Mouse (Mus musculus): ENCODE measurements around the gene Trf. TPM values are rescaled to one million over a fixed set of nuclear protein-coding genes. Genes with fewer than 3 reads are reported as not detected.

The Trf gene
- polyA plus RNA-seq, 1 experiment: 14.8 TPM

- Histone ChIP-seq H3K27me3 (ENCODE audit: control insufficient read depth, insufficient read depth, low read length) (no peaks in the 10 kb centered on the region), H3K36me3 (ENCODE audit: control insufficient read depth, insufficient read depth, low read length) (no peaks in the 10 kb centered on the region), H3K27ac (ENCODE audit: control insufficient read depth, insufficient read depth, low read depth, low read length) (no peak overlapping the region), H3K4me3 (ENCODE audit: control insufficient read depth, low read depth, low read length) (no peak overlapping the region), H3K4me1 (ENCODE audit: control insufficient read depth, insufficient read depth, low read length) (peaks cover 2% of the 10 kb centered on the region; the same call in 1 of the 2 replicates)
- TF ChIP-seq CTCF (IDR thresholded peaks at IDR 0.05; ENCODE audit: control insufficient read depth, insufficient read depth, insufficient replicate concordance, low read depth, low read length): no peak
- TF ChIP-seq POLR2A (IDR thresholded peaks at IDR 0.05; ENCODE audit: control insufficient read depth, low read depth, low read length): no peak
These were observed 5.5 kb downstream of the Trf start for GRCm38 (mm10) chr9:103224721-103225120.

- Histone ChIP-seq H3K36me3 (ENCODE audit: control insufficient read depth, insufficient read depth, low read length) (no peaks in the 10 kb centered on the region), H3K4me3 (ENCODE audit: control insufficient read depth, low read depth, low read length) (no peak overlapping the region), H3K4me1 (ENCODE audit: control insufficient read depth, insufficient read depth, low read length) (no peaks in the 10 kb centered on the region; the same call in none of the 2 replicates), H3K27me3 (ENCODE audit: control insufficient read depth, insufficient read depth, low read length) (no peaks in the 10 kb centered on the region), H3K27ac (ENCODE audit: control insufficient read depth, insufficient read depth, low read depth, low read length) (no peak overlapping the region)
- TF ChIP-seq CTCF (IDR thresholded peaks at IDR 0.05; ENCODE audit: control insufficient read depth, insufficient read depth, insufficient replicate concordance, low read depth, low read length) (no peak), POLR2A (IDR thresholded peaks at IDR 0.05; ENCODE audit: control insufficient read depth, low read depth, low read length) (no peak)
These were observed 16.0 kb downstream of the Trf start for GRCm38 (mm10) chr9:103214281-103214680.

GRCm38 (mm10) chr9:103213631-103214030 lies 16.6 kb downstream of the Trf start:
- Histone ChIP-seq H3K4me3 (ENCODE audit: control insufficient read depth, low read depth, low read length) (no peak overlapping the region), H3K27ac (ENCODE audit: control insufficient read depth, insufficient read depth, low read depth, low read length) (no peak overlapping the region), H3K27me3 (ENCODE audit: control insufficient read depth, insufficient read depth, low read length) (no peaks in the 10 kb centered on the region), H3K36me3 (ENCODE audit: control insufficient read depth, insufficient read depth, low read length) (no peaks in the 10 kb centered on the region), H3K4me1 (ENCODE audit: control insufficient read depth, insufficient read depth, low read length) (no peaks in the 10 kb centered on the region; the same call in none of the 2 replicates)
- TF ChIP-seq POLR2A (IDR thresholded peaks at IDR 0.05; ENCODE audit: control insufficient read depth, low read depth, low read length): no peak
- no peak for TF ChIP-seq CTCF (IDR thresholded peaks at IDR 0.05; ENCODE audit: control insufficient read depth, insufficient read depth, insufficient replicate concordance, low read depth, low read length)

- peak overlapping the region; percentile 40 for H3K4me3 ChIP-seq (ENCODE audit: control insufficient read depth, low read depth, low read length)
- TF ChIP-seq CTCF (IDR thresholded peaks at IDR 0.05; ENCODE audit: control insufficient read depth, insufficient read depth, insufficient replicate concordance, low read depth, low read length): no peak
- H3K27me3 ChIP-seq (ENCODE audit: control insufficient read depth, insufficient read depth, low read length): no peaks in the 10 kb centered on the region
- H3K4me1 ChIP-seq (ENCODE audit: control insufficient read depth, insufficient read depth, low read length): no peaks in the 10 kb centered on the region; the same call in none of the 2 replicates
- H3K36me3 ChIP-seq (ENCODE audit: control insufficient read depth, insufficient read depth, low read length): no peaks in the 10 kb centered on the region
- H3K27ac ChIP-seq (ENCODE audit: control insufficient read depth, insufficient read depth, low read depth, low read length): no peak overlapping the region
These were observed 17.4 kb downstream of the Trf start for GRCm38 (mm10) chr9:103212654-103213420.

GRCm38 (mm10) chr9:103208802-103209423 lies 21.3 kb downstream of the Trf start:
- Histone ChIP-seq H3K4me3 (ENCODE audit: control insufficient read depth, low read depth, low read length) (no peak overlapping the region), H3K27ac (ENCODE audit: control insufficient read depth, insufficient read depth, low read depth, low read length) (no peak overlapping the region), H3K27me3 (ENCODE audit: control insufficient read depth, insufficient read depth, low read length) (no peaks in the 10 kb centered on the region), H3K4me1 (ENCODE audit: control insufficient read depth, insufficient read depth, low read length) (no peaks in the 10 kb centered on the region; the same call in 1 of the 2 replicates), H3K36me3 (ENCODE audit: control insufficient read depth, insufficient read depth, low read length) (no peaks in the 10 kb centered on the region)
- no peak for TF ChIP-seq CTCF (IDR thresholded peaks at IDR 0.05; ENCODE audit: control insufficient read depth, insufficient read depth, insufficient replicate concordance, low read depth, low read length)

DNA sequence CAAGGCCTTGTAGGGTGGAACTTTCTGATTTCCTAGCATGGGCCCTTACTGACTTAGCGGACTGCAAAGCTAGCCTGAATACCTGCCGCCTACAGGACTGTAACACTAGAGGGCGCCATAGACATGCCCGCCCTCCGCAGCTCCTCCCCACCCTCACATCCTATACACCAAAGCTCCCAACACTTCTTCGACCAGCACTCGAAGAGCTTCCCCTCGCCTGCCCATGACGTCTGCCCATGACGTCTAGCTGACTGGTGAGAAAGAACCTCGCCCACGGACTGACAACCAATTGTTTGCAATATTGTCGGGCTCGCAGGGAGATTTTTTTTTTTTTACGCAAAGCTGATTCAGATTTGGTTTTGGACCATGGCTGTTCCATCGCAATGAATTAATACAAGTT lies 22.4 kb downstream of the Trf start:
- no peaks in the 10 kb centered on the region for H3K36me3 ChIP-seq (ENCODE audit: control insufficient read depth, insufficient read depth, low read length)
- peak overlapping the region; percentile 58; the same call in 1 of the 2 replicates for H3K4me3 ChIP-seq (ENCODE audit: control insufficient read depth, low read depth, low read length)
- no peaks in the 10 kb centered on the region for H3K27me3 ChIP-seq (ENCODE audit: control insufficient read depth, insufficient read depth, low read length)
- no peaks in the 10 kb centered on the region for H3K4me1 ChIP-seq (ENCODE audit: control insufficient read depth, insufficient read depth, low read length)
- TF ChIP-seq CTCF (IDR thresholded peaks at IDR 0.05; ENCODE audit: control insufficient read depth, insufficient read depth, insufficient replicate concordance, low read depth, low read length) (peak; percentile 97), POLR2A (IDR thresholded peaks at IDR 0.05; ENCODE audit: control insufficient read depth, low read depth, low read length) (no peak)
- H3K27ac ChIP-seq (ENCODE audit: control insufficient read depth, insufficient read depth, low read depth, low read length): no peak overlapping the region

DNA sequence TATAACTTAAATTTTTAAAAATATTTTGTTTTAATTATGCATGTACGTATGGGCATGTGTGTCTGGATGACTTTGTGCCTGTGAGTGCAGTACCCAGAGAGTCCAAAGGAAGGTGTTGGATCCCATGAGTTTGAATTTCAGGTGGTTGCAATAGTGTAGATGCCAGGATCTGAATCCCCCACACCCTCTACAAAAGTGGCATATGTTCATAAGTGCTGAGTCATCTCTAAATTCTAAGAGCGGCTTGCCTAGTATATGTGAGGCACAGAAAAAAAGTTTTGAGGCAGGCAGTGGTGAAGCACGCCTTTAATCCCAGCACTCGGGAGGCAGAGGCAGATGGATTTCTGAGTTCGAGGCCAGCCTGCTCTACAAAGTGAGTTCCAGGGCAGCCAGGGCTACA lies 24.5 kb downstream of the Trf start:
- no peaks in the 10 kb centered on the region for H3K27me3 ChIP-seq (ENCODE audit: control insufficient read depth, insufficient read depth, low read length)
- H3K27ac ChIP-seq (ENCODE audit: control insufficient read depth, insufficient read depth, low read depth, low read length): no peak overlapping the region
- H3K4me1 ChIP-seq (ENCODE audit: control insufficient read depth, insufficient read depth, low read length): no peaks in the 10 kb centered on the region
- no peaks in the 10 kb centered on the region for H3K36me3 ChIP-seq (ENCODE audit: control insufficient read depth, insufficient read depth, low read length)
- H3K4me3 ChIP-seq (ENCODE audit: control insufficient read depth, low read depth, low read length): no peak overlapping the region
- no peak for TF ChIP-seq POLR2A (IDR thresholded peaks at IDR 0.05; ENCODE audit: control insufficient read depth, low read depth, low read length)
- TF ChIP-seq CTCF (IDR thresholded peaks at IDR 0.05; ENCODE audit: control insufficient read depth, insufficient read depth, insufficient replicate concordance, low read depth, low read length): no peak
